In genomic region chr17:63720883-63721282, GRCm38 (mm10) we compare ENCODE assay signal across 9 mouse cellular contexts.
A peak's percentile ranks its signal among the peaks of the same experiment; 100 is the strongest.
DNase-seq lines count a peak whose midpoint lies in the region; ATAC-seq lines count a peak whose summit lies in the region.
"Had no signal": no experiment of that assay in that cellular context is flagged by ENCODE, and none has a peak within 500 bp of the region (broad histone marks: within the 10 kb centered on the region; RNA-seq: fewer than 3 reads in every experiment).

No protein-coding gene starts in this region.

- no peak overlapping the region for H3K4me2 ChIP-seq in midbrain, embryonic 13.5 days (replicated peaks)
- H3K4me2 ChIP-seq in midbrain, embryonic 16.5 days (ENCODE audit: low read length) = no peak overlapping the region

- WGBS in midbrain, embryonic 13.5 days = 42% methylated on average over 4 of the region's 4 CpGs
- WGBS in midbrain, embryonic 16.5 days = 30% methylated on average over 4 of the region's 4 CpGs

- H3K9me3 ChIP-seq in midbrain, embryonic 13.5 days = no peaks in the 10 kb centered on the region
- no peaks in the 10 kb centered on the region for H3K9me3 ChIP-seq in midbrain, embryonic 16.5 days (replicated peaks; ENCODE audit: control insufficient read depth, low read length, poor library complexity, severe bottlenecking)

- peak; percentile 14 for DNase-seq in heart, postnatal 4 days
- no peak for DNase-seq in heart, adult 18-20 months
- DNase-seq in neural tube, embryonic 10.5 days (ENCODE audit: extremely low spot score, low spot score) = peak; percentile 14
- DNase-seq in Muller cell, postnatal 12 days (ENCODE audit: inconsistent ontology term) = no peak
- no peak for DNase-seq in lung, postnatal 36 days

- no peak overlapping the region for H3K9ac ChIP-seq in midbrain, embryonic 13.5 days (replicated peaks)
- H3K9ac ChIP-seq in midbrain, embryonic 16.5 days (ENCODE audit: low read depth, low read length) = no peak overlapping the region

- peaks cover 13% of the 10 kb centered on the region for H3K4me1 ChIP-seq in midbrain, embryonic 13.5 days (replicated peaks)
- no peaks in the 10 kb centered on the region; the same call in 1 of the 2 replicates for H3K4me1 ChIP-seq in midbrain, embryonic 16.5 days (ENCODE audit: control insufficient read depth, insufficient read depth, low read length)

- H3K27ac ChIP-seq in midbrain, embryonic 13.5 days = no peak overlapping the region
- no peak overlapping the region for H3K27ac ChIP-seq in midbrain, embryonic 16.5 days (ENCODE audit: low read length)

- 0 out of 2 replicates have a peak, but pooled peaks have one; percentile 3 for ATAC-seq in midbrain, embryonic 13.5 days
- ATAC-seq in midbrain, embryonic 16.5 days = no peak
- 0 out of 2 replicates have a peak, but pooled peaks have one; percentile 32 for ATAC-seq in common myeloid progenitor, adult 5-6 weeks (replicated peaks; ENCODE audit: low read depth, poor library complexity, severe bottlenecking)
- ATAC-seq: activated CD4-positive, CD25-positive, alpha-beta regulatory T cell, adult 4 months had no signal

- H3K4me3 ChIP-seq in midbrain, embryonic 13.5 days (replicated peaks) = no peak overlapping the region
- no peak overlapping the region for H3K4me3 ChIP-seq in midbrain, embryonic 16.5 days (ENCODE audit: low read depth, low read length)

- H3K36me3 ChIP-seq in midbrain, embryonic 13.5 days = no peaks in the 10 kb centered on the region
- H3K36me3 ChIP-seq in midbrain, embryonic 16.5 days (ENCODE audit: control insufficient read depth, insufficient read depth, low read length) = no peaks in the 10 kb centered on the region

- H3K27me3 ChIP-seq in midbrain, embryonic 13.5 days = no peaks in the 10 kb centered on the region
- H3K27me3 ChIP-seq in midbrain, embryonic 16.5 days (ENCODE audit: control insufficient read depth, insufficient read depth, low read depth, low read length) = no peaks in the 10 kb centered on the region

Comparison
In these comparisons a context has a peak if more than half of its experiments do, and no peak if none do; other contexts are left out.
1. DNase-seq: peak in heart, postnatal 4 days (single experiment) and neural tube, embryonic 10.5 days (single experiment); none in heart, adult 18-20 months (0 of 2), Muller cell, postnatal 12 days (single experiment) and lung, postnatal 36 days (single experiment).